Mouse (Mus musculus): ENCODE data around the gene Tgfa.

GRCm38 (mm10) chr6:86167851-86168250 lies 27.2 kb upstream of the Tgfa start:
- TF ChIP-seq CTCF (conservative IDR thresholded peaks at IDR 0.05; ENCODE audit: insufficient read depth, insufficient read length, low read depth, low read length) = no peak
- TF ChIP-seq POLR2A (IDR thresholded peaks at IDR 0.05; ENCODE audit: low read depth, low read length) = no peak

Measured in kidney, adult 2 months (tissue).